Mouse (Mus musculus) midbrain, embryonic 14.5 days (tissue): Measurements from ENCODE around the gene Lpin1. TPM values are rescaled to one million over a fixed set of nuclear protein-coding genes. Genes with fewer than 3 reads are reported as not detected.
A peak's percentile ranks its signal among the peaks of the same experiment; 100 is the strongest.

Source experiments
- ATAC-seq: fragments of 200-750 bp; cut with Nextera tagmentation; 2 replicates; pipeline ENCODE4 v1.8.0; 2017; ENCODE audit warnings: moderate number of reproducible peaks, moderate library complexity; ENCODE audit not compliant: low FRiP score, low TSS enrichment
- DNase-seq: peaks from one replicate; pipeline ENCODE4 v3.0.0-alpha.2; 2015
- H3K27ac ChIP-seq: fragments of 300-500 bp; sonication (generic); replicated peaks from 2 replicates; pipeline ENCODE4 v1.5.1; 2014; ENCODE audit warnings: mild to moderate bottlenecking, low read depth, low read length, moderate library complexity
- H3K27me3 ChIP-seq: fragments of 300-500 bp; sonication (generic); 2 replicates; pipeline ENCODE4 v1.6.1; 2014; ENCODE audit warnings: low read length, control low read depth, mixed read lengths; ENCODE audit not compliant: control insufficient read depth, insufficient read depth
- H3K36me3 ChIP-seq: fragments of 300-500 bp; sonication (generic); 2 replicates; pipeline ENCODE4 v1.6.1; 2014; ENCODE audit warnings: low read length, control low read depth; ENCODE audit not compliant: control insufficient read depth, insufficient read depth
- H3K4me1 ChIP-seq: fragments of 300-500 bp; sonication (generic); 2 replicates; pipeline ENCODE4 v1.6.1; 2014; ENCODE audit warnings: mild to moderate bottlenecking, antibody characterized with exemption, low read length, control low read depth; ENCODE audit not compliant: control insufficient read depth, insufficient read depth
- H3K4me2 ChIP-seq: fragments of 300-500 bp; sonication (generic); 2 replicates; pipeline ENCODE4 v1.6.1; 2014; ENCODE audit warnings: mild to moderate bottlenecking, low read length, moderate library complexity
- H3K4me3 ChIP-seq: fragments of 300-500 bp; sonication (generic); replicated peaks from 2 replicates; pipeline ENCODE4 v1.5.1; 2014; ENCODE audit warnings: low read depth, low read length
- H3K9ac ChIP-seq: fragments of 300-500 bp; sonication (generic); replicated peaks from 2 replicates; pipeline ENCODE4 v1.6.1; 2014; ENCODE audit warnings: mild to moderate bottlenecking, low read length, moderate library complexity
- H3K9me3 ChIP-seq: fragments of 300-500 bp; sonication (generic); 2 replicates; pipeline ENCODE4 v1.6.1; 2016; ENCODE audit warnings: low read length, control low read depth, mixed read lengths; ENCODE audit not compliant: control insufficient read depth
- WGBS: fragments of 180-500 bp; shearing (Covaris S2); extraction: QIAGEN DNeasy Blood & Tissue Kit; methylation state at CpG from one replicate; pipeline ENCODE4 v1.1.7; 2014; 5-methylcytosine and 5-hydroxymethylcytosine counted together
- polyA plus RNA-seq: library from polyadenylated mRNA; unstranded; fragments of >200 nt; fragmentation: Nextera tagmentation; extraction: Ambion mirVana; gene quantifications from 2 replicates; pipeline ENCODE4 v1.2.1, GENCODE M21; 2014

Lpin1 gene
- polyA plus RNA-seq, 1 experiment from 2014 or later: 27.1 TPM

GRCm38 (mm10) chr12:16554171-16554570, 56.6 kb downstream of the Lpin1 start:
- ATAC-seq (no peak), DNase-seq (no peak)
- no peak overlapping the region for H3K27ac ChIP-seq
- H3K4me3 ChIP-seq: no peak overlapping the region
- H3K4me1 ChIP-seq: no peaks in the 10 kb centered on the region
- peaks cover 65% of the 10 kb centered on the region for H3K36me3 ChIP-seq
- no peaks in the 10 kb centered on the region for H3K27me3 ChIP-seq
- H3K4me2 ChIP-seq: no peak overlapping the region
- no peak overlapping the region for H3K9ac ChIP-seq
- H3K9me3 ChIP-seq: no peaks in the 10 kb centered on the region
- WGBS: 86% methylated on average over 8 of the region's 8 CpGs

DNA sequence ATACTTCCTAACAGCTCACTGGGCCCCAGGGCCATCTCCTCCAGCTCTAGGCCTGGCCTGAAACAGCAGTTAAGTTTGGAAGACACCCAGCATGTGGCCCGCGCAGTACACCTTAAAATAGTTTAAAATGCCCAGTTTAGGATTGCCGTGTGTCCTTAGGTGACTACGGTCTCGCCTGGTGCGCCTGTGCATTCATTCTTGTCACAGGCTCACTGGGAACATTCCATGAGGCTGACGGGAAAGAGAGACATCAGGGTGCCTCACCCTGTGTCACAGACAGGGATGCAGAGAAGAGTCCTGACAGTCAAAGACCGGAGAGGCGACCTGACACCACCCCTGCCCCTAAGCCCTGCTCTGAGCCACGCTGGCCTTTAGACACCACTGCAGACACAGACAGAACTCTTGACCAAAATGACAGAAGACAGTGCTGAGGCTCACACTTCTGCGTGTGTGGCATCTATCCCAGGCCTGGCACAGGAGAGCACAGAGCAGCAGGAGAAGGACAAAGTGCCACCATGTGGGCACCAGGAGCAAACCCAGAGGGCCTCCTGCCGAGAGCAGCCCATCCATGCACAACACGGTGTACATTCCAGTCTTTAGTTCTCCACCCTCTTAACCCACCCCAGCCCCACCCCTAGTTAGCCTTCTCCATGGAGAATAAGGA, 58.5 kb downstream of the Lpin1 start:
- no peak overlapping the region for H3K4me3 ChIP-seq
- no peak for DNase-seq
- H3K9me3 ChIP-seq: no peaks in the 10 kb centered on the region
- H3K27ac ChIP-seq: no peak overlapping the region
- peaks cover 64% of the 10 kb centered on the region for H3K36me3 ChIP-seq
- no peak overlapping the region for H3K4me2 ChIP-seq
- no peaks in the 10 kb centered on the region for H3K27me3 ChIP-seq
- H3K4me1 ChIP-seq: no peaks in the 10 kb centered on the region
- no peak; the same call in 1 of the 2 replicates for ATAC-seq
- H3K9ac ChIP-seq: no peak overlapping the region
- 87% methylated on average over 13 of the region's 13 CpGs for WGBS

- Histone ChIP-seq H3K4me1 (no peaks in the 10 kb centered on the region), H3K4me2 (no peak overlapping the region), H3K27ac (no peak overlapping the region), H3K27me3 (no peaks in the 10 kb centered on the region), H3K9me3 (no peaks in the 10 kb centered on the region), H3K9ac (no peak overlapping the region), H3K4me3 (no peak overlapping the region), H3K36me3 (peaks cover 66% of the 10 kb centered on the region)
- peak; percentile 18 for DNase-seq
- ATAC-seq: 0 out of 2 replicates have a peak, but pooled peaks have one; percentile 16
- 76% methylated on average over 12 of the region's 12 CpGs for WGBS
Observed at GRCm38 (mm10) chr12:16550983-16551454, 59.7 kb downstream of the Lpin1 start.

DNA sequence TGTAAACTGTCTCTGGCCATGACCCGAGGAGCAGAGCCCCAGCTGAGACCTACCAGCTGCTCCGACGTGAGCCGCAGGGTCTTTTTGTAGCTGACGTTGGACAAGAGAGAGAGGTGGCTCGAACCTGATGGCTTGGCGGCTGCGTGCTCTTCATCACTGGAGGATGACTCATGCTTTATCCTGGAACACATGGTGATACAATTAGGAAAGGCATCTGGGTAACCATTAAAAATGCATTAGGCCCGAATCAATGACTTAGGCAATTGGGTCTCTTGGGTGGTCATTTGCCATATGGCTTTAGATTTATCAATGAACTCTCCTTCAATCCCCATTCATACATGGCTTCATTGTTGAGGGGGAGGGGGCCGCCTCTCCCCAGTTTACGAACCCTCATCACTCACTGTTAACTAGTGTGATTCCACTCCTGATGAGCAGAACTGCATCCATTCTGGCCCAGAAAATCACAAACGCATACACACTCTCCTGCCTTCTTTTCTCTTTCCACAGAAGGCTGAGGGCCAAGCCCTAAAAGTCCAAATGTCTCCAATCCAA, 61.9 kb downstream of the Lpin1 start:
- no peak overlapping the region for H3K4me2 ChIP-seq
- no peaks in the 10 kb centered on the region for H3K9me3 ChIP-seq
- H3K9ac ChIP-seq: no peak overlapping the region
- no peak overlapping the region for H3K4me3 ChIP-seq
- DNase-seq (no peak), ATAC-seq (no peak)
- peaks cover 76% of the 10 kb centered on the region for H3K36me3 ChIP-seq
- H3K27me3 ChIP-seq: no peaks in the 10 kb centered on the region
- WGBS: 58% methylated on average over 12 of the region's 12 CpGs
- H3K4me1 ChIP-seq: no peaks in the 10 kb centered on the region
- no peak overlapping the region for H3K27ac ChIP-seq

DNA sequence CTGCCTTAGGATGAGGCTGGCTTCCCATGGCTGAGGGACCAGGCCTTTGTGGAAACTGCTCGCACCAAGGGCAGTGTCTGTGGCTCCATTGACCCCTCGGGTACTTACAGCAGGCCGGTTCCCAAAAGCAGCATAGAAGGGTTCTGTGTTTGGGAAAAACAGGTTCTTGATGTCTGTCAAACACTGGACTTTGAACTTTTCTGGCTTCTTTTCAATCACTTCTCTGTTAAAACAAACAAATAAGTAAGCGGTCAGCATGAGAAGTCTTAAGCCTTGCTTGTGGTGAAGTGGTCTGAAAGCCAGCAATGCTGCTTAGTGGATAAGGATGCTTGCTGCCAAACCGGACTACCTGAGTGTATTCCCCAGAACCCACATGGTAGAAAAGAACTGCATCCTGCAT, 69.2 kb downstream of the Lpin1 start:
- no peak overlapping the region for H3K4me3 ChIP-seq
- no peak overlapping the region for H3K9ac ChIP-seq
- ATAC-seq: no peak
- no peaks in the 10 kb centered on the region for H3K9me3 ChIP-seq
- H3K27me3 ChIP-seq: no peaks in the 10 kb centered on the region
- DNase-seq: no peak
- H3K36me3 ChIP-seq: peaks cover 90% of the 10 kb centered on the region
- no peak overlapping the region for H3K4me2 ChIP-seq
- no peaks in the 10 kb centered on the region for H3K4me1 ChIP-seq
- no peak overlapping the region for H3K27ac ChIP-seq
- WGBS: 93% methylated on average over 5 of the region's 5 CpGs

DNA sequence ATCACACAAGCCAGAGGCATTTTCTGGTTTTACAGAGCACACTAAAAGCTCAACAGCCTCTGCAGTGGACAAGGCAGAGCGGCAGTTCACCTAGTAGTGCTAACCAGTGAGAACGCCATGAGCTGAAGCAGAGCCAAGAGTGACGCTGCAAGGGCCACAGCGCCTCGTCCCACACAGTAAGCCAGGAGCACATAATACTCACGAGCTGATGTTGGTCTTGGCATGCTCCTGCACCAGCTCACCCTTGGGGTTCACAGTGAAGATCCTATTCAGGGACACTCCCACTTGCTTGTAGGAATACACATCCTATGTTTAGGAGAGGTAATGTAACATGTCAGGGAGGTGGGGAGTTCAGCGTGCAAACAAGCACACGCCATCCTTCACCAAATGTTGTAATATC, 70.1 kb downstream of the Lpin1 start:
- no peak for DNase-seq
- ATAC-seq: no peak
- H3K9ac ChIP-seq: no peak overlapping the region
- H3K9me3 ChIP-seq: no peaks in the 10 kb centered on the region
- peaks cover 89% of the 10 kb centered on the region for H3K36me3 ChIP-seq
- WGBS: 90% methylated on average over 8 of the region's 8 CpGs
- H3K27me3 ChIP-seq: no peaks in the 10 kb centered on the region
- H3K4me1 ChIP-seq: no peaks in the 10 kb centered on the region
- H3K4me3 ChIP-seq: no peak overlapping the region
- H3K27ac ChIP-seq: no peak overlapping the region
- no peak overlapping the region for H3K4me2 ChIP-seq

DNA sequence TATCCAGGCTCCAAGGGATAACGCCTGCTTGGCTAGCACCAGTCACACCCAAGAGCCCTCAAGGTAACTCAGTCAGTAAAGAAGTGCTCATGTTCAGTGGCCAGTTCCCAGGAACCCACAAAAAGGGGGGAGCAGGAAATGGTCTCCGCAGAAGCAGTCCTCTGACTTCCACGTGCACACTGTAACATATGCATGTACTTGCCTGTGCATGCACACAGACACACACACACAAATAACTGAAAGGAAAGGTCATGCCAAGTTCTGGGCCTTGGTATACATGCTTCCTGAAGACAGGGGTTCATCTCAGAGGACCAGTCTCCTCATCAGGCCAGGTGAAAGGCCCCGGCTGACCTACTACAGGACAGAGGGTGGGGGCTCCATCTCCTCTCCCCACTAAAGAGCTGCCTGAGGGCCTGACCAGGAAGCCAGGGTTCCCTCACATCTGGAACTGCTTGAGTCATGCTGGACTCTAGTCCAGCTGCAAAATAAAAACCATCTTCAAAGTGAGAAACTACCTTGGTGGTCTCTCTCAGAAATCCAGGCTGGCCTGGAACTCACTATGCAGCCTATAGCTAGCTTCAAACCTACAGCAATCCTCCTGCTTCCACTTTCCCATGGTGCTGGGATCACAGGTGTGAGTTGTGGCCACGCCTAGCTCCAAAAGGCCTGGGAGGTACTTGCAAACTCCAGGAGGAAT, 70.7 kb downstream of the Lpin1 start:
- Histone ChIP-seq H3K9ac (no peak overlapping the region), H3K4me3 (no peak overlapping the region), H3K27ac (no peak overlapping the region), H3K4me2 (no peak overlapping the region), H3K9me3 (no peaks in the 10 kb centered on the region), H3K4me1 (no peaks in the 10 kb centered on the region), H3K36me3 (peaks cover 89% of the 10 kb centered on the region), H3K27me3 (no peaks in the 10 kb centered on the region)
- DNase-seq (no peak), ATAC-seq (no peak)
- 89% methylated on average over 5 of the region's 5 CpGs for WGBS

GRCm38 (mm10) chr12:16533331-16533828, 77.4 kb downstream of the Lpin1 start:
- peak; percentile 79 for ATAC-seq
- H3K4me1 ChIP-seq: 0 out of 2 replicates have a peak, but pooled peaks cover 8% of the 10 kb centered on the region
- H3K4me2 ChIP-seq: peak overlapping the region; percentile 21; the same call in 1 of the 2 replicates
- no peaks in the 10 kb centered on the region for H3K27me3 ChIP-seq
- peak; percentile 94 for DNase-seq
- WGBS: 15% methylated on average over 4 of the region's 4 CpGs
- peak overlapping the region; percentile 29; the same call in 1 of the 2 replicates for H3K9ac ChIP-seq
- no peaks in the 10 kb centered on the region for H3K9me3 ChIP-seq
- peaks cover 27% of the 10 kb centered on the region for H3K36me3 ChIP-seq
- H3K4me3 ChIP-seq: no peak overlapping the region
- H3K27ac ChIP-seq: 0 out of 2 replicates have a peak overlapping the region, but pooled peaks have one; percentile 55
